Mouse (Mus musculus): ENCODE results near the gene C1s2.
"Not testable (repeated sequence)": the region's sequence is repeated elsewhere in the genome, so short reads cannot be mapped to it uniquely, and the experiment has no call there.

Gene C1s2

GRCm38 (mm10) chr6:124635985-124636384, at the start of gene C1s2:
Gene C1s2, minus strand, starts transcription at chr6:124636085.
- DNase-seq (ENCODE audit: low spot score): not testable (repeated sequence)

- no peak for DNase-seq (ENCODE audit: low spot score)
Measured at GRCm38 (mm10) chr6:124683591-124684417, 47.9 kb upstream of the C1s2 start.

DNA sequence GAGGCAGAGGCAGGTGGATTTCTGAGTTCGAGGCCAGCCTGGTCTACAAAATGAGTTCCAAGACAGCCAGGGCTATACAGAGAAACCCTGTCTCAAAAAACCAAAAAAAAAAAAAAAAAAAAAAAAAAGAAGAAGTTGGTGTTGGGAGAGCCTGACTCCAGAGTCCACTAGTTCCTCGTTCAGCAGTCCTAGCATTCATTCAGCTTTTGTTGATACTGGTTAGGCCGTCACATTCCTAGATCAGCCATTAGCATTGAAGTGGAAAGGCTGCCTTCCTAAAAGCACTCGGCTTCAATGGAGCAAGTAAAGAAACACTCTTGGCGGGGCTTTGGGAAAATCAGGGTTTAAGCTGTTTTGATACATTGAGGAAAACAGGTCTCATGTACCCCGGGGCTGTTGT, 46.4 kb upstream of the C1s2 start:
- DNase-seq (ENCODE audit: low spot score): not testable (repeated sequence)

- no peak for DNase-seq (ENCODE audit: low spot score)
Measured at GRCm38 (mm10) chr6:124679486-124679885, 43.6 kb upstream of the C1s2 start.

GRCm38 (mm10) chr6:124678769-124679168, 42.9 kb upstream of the C1s2 start:
- no peak for DNase-seq (ENCODE audit: low spot score)

GRCm38 (mm10) chr6:124676171-124676570, 40.3 kb upstream of the C1s2 start:
- DNase-seq (ENCODE audit: low spot score): no peak

- no peak for DNase-seq (ENCODE audit: low spot score)
Measured at GRCm38 (mm10) chr6:124674591-124674990, 38.7 kb upstream of the C1s2 start.

- no peak for DNase-seq (ENCODE audit: low spot score)
Measured at GRCm38 (mm10) chr6:124673619-124674018, 37.7 kb upstream of the C1s2 start.

DNA sequence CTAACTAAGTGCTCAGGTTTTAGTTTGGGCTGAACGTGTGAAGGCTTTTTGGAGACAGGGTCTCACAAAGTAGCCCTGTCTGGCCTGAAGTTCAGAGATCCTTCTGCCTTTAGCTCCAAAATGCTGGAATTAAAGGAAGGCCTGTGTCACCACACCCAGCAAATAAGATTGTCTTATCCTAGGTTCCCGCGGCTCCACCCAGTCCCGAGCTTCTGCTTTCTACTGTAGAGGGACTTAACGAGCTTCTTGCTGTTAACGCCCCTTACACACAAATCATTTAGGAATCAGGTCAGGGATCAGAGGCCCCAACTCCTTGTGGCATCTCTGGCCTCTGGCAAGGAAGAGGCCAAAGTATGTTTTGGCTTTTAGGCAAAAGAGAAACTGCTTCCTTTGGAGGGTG, 36.2 kb upstream of the C1s2 start:
- DNase-seq (ENCODE audit: low spot score): no peak

- no peak for DNase-seq (ENCODE audit: low spot score)
Measured at GRCm38 (mm10) chr6:124670281-124670900, 34.5 kb upstream of the C1s2 start.

DNA sequence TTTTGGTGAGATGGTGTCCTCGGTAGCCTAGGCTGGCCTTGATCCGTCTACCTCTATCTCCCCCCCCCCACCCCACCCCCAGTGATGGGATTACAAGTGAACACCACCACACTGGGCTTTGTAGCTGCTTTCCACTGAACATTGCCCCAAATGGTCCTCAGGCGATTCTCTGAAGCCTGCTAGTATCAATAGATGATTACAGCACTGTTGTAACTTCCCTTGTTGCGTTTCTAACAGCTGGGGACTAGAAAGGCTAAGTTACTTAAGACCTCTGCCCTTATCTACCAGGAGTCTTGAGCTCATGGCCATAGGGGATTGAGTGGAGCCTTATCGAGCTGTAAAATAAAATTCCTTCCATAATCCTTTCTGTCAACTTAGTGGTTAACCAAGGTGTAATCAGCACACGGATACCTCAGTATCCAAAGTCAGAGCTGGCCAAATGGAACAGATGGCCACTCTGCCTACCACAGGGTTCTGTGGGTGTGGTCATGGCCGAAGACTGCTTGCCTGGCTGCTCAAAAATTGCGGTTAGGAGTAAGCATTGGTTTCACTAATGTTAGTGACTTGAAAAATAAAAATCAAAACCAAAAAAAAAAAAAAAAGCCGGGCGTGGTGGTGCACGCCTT, 33.5 kb upstream of the C1s2 start:
- no peak for DNase-seq (ENCODE audit: low spot score)

GRCm38 (mm10) chr6:124665011-124665410, 29.1 kb upstream of the C1s2 start:
- DNase-seq (ENCODE audit: low spot score): no peak

DNA sequence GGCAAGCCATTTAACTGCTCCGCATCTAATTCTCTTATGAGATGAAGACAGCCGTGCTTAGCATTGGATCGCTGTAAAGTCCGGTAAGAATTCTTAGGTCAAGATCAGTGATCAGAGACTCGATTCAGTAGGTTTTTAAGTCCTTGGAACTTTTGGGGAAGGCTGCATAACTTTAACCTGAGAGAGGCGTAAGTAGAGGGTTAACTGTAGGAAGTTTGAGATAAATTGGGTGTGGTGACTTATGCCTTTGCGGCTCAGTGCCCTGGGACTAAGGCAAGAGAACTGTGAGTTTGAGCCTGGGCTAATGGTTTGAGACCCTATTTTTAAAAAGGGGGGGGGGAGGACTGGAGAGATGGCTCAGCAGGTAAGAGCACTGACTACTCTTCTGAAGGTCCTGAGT, 28.4 kb upstream of the C1s2 start:
- no peak for DNase-seq (ENCODE audit: low spot score)

- DNase-seq (ENCODE audit: low spot score): no peak
Measured at GRCm38 (mm10) chr6:124663424-124663795, 27.5 kb upstream of the C1s2 start.

DNA sequence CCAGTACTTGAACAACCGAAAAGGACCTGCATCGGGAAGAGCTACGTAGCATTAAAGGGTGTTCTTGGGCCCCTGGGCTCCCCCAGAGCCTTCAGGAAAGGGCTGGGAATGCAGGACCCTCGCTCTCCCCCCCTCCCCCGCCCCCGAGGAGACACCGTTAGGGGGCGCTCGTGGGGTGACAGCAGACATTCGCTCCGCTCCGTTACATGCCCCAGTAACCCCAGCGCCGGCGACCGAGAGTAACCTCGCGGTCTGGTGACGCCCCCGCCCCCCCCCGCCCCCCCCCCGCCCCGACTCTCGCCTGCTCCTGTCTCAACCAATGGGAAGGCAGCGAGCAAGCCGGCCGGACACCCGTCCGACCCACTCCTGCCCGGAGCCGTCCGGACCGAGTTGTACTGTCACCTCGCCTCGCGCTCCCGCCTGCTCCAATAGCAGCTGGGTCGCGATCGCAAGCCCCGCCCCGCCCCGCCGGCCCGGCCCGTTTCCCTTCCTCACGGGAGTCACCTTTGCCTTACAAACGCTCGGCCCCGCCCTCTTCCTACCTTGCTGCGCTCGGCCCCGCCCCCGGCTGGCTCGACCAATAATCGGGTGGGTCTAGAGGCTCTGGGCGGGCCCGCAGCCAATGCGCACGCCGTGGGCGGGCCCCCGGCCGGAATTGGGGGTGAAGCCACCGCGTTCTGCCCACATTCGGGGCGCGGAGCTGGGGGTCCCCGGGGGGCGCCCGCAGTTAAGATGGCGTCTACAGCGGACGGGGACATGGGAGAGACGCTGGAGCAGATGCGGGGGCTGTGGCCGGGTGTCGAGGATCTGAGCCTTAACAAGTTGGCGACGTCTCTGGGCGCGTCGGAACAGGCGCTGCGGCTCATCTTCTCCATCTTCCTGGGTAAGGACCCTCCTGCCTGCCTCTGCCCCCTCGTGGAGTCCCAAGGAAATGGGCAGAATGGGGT, 26.9 kb upstream of the C1s2 start, which contains the start of gene Lpcat3:
TSS of gene Lpcat3 (plus strand) at position 551 of the 947 bp plus-strand sequence.
- peak; percentile 95 for DNase-seq (ENCODE audit: low spot score)

- no peak for DNase-seq (ENCODE audit: low spot score)
Measured at GRCm38 (mm10) chr6:124661995-124662394, 26.1 kb upstream of the C1s2 start.

DNA sequence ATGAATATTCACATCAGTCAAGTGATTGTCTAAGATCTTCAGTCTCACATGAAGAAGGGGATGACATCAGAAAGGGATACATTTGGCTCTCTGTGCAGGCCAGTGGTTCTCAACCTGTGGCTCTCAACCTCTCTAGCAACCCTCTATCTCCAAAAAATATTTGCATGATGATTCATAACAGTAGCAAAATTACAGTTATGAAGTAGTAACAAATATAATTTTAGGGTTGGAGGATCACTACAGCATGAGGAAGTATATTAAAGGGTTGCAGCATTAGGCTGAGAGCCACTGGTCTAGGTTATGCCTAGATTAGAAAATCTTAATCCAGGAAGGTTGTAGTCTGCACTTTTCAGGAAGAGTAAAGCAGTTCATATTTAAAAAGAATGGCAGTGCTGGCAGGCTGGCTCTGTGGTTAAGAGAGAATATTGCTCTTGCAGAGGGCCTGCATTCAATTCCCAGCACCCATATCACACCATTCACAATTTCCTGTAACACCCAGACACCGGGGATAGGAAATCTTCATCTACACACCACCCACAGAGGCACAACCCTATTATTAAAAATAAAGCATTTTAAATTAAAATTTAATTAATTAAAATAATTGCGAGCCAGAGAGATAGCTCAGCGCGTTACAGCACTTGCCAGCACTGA, 25.4 kb upstream of the C1s2 start:
- DNase-seq (ENCODE audit: low spot score): no peak

GRCm38 (mm10) chr6:124658067-124658466, 22.2 kb upstream of the C1s2 start:
- DNase-seq (ENCODE audit: low spot score): no peak

- DNase-seq (ENCODE audit: low spot score): no peak
Measured at GRCm38 (mm10) chr6:124655893-124656292, 20.0 kb upstream of the C1s2 start.

DNA sequence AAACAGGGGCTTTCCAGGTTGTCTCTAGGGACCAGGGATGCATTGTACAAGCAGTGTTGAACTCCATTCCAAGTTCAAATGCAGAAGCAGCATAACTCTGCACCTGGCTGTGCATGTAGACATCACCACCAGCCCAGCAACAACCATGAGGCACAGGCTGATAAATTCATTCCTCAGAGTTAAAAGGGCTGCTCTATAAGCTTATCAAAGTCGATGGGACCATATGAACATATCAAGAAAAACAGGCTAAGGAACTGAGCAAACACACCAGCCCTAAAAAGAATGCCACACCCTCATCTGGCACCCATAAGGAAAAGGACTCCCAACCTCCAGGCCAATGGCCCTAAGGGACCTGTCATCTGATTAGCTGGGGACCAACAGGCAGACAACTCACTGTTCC, 10.5 kb upstream of the C1s2 start:
- no peak for DNase-seq (ENCODE audit: low spot score)

GRCm38 (mm10) chr6:124640997-124641396, 5.1 kb upstream of the C1s2 start:
- peak; percentile 37 for DNase-seq (ENCODE audit: low spot score)

All from layer of hippocampus, adult 9-10 months (tissue).